ENCODE assay signal across 28 mouse cellular contexts in the genomic region with DNA sequence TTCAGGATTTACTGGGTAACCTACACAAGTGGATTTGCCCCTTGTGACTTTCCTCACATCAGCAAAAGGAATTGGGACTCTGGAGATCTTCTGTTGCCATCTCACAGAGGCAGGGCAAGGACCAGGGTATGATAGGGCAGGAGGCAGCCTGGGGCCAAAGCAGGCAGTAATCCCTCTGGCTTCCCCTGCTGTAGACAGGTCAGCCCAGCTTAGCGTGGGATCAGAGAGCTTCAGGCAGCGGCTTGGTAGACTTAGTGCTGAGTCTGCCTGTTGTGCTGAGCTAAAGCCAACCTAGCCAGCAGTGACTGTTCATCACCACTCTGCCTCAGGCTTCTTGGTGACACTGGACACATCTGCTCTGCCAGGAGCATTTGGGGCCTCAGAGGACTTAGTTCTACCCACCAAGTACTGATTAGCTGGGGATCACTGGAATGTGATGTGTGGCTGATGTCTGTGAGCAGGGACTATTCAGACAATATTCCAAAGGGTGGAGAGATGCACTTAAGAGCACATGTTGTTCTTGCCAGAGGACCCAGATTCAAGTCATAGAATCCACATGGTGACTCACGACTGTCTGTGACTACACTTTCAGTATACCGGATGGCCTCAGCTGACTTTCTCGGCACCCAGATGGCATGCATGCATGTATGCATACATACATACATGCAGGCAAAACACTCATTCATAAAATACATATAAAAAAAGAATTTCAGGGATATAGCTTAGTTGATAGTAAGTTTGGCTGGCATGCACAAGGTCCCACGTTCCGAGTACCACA. TPM values are rescaled to one million over a fixed set of nuclear protein-coding genes. Genes with fewer than 3 reads are reported as not detected.
A peak's percentile ranks its signal among the peaks of the same experiment; 100 is the strongest.
DNase-seq lines count a peak whose midpoint lies in the region; ATAC-seq and TF ChIP-seq lines count a peak whose summit lies in the region.
"Had no signal": no experiment of that assay in that cellular context is flagged by ENCODE, and none has a peak within 500 bp of the region (broad histone marks: within the 10 kb centered on the region; RNA-seq: fewer than 3 reads in every experiment).

No protein-coding gene starts in this region.

- peak overlapping the region; percentile 95 for H3K27ac ChIP-seq in gastrocnemius, adult 2 months
- peak overlapping the region; percentile 96 for H3K27ac ChIP-seq in cortical plate, adult 2 months (ENCODE audit: insufficient read depth, low read length)
- peak overlapping the region; percentile 94 for H3K27ac ChIP-seq in olfactory bulb, adult 2 months (ENCODE audit: insufficient read depth, low read depth, low read length)
- H3K27ac ChIP-seq: forebrain, embryonic 10.5 days; heart, adult 2 months; heart, embryonic 15.5 days; kidney, embryonic 15.5 days; stomach, embryonic 15.5 days had no signal

- ATAC-seq in monocyte, adult 5-6 weeks (replicated peaks; ENCODE audit: insufficient number of reproducible peaks, low FRiP score, low TSS enrichment, poor library complexity, severe bottlenecking) = no peak
- ATAC-seq: intestine, embryonic 16.5 days; liver, postnatal 0 days; midbrain, embryonic 16.5 days had no signal

- whole genome bisulfite sequencing in olfactory bulb, adult 2 months = 66% methylated on average over 7 of the region's 7 CpGs

- intact Hi-C loops in gastrocnemius, adult 2 months (cut with DNase I) = no loop called here
- intact Hi-C loops in left cerebral cortex, postnatal 14 days (cut with DNase I) = no loop called here

- no peak for TF ChIP-seq POLR2A in cortical plate, adult 2 months (IDR thresholded peaks at IDR 0.05; ENCODE audit: extremely low read depth, insufficient read depth, low read length)
- TF ChIP-seq POLR2A in olfactory bulb, adult 2 months (IDR thresholded peaks at IDR 0.05; ENCODE audit: insufficient read depth, low read depth, low read length) = no peak

- no peak for DNase-seq in gastrocnemius, adult 2 months
- no peak for DNase-seq in gastrocnemius, postnatal 10 days
- DNase-seq in left cerebral cortex, adult 8-10 months (ENCODE audit: low spot score in 2 of 2) = peak; percentile 5 to 22
- no peak for DNase-seq in left cerebral cortex, postnatal 14 days (ENCODE audit: low spot score in 2 of 2)
- no peak for DNase-seq in adrenal gland, postnatal 25 days
- DNase-seq: gastrocnemius, postnatal 25 days; heart, adult 2 months; left cerebral cortex, postnatal 4 days; liver, postnatal 0 days; lung, postnatal 14 days; right cerebral cortex, postnatal 14 days; thymus, adult 18-20 months had no signal

- peaks cover 34% of the 10 kb centered on the region for H3K4me1 ChIP-seq in cortical plate, adult 2 months (ENCODE audit: control insufficient read depth, insufficient read depth, low read length)
- H3K4me1 ChIP-seq in olfactory bulb, adult 2 months (ENCODE audit: control insufficient read depth, insufficient read depth, low read length) = peaks cover 67% of the 10 kb centered on the region

- peak overlapping the region; percentile 52 for H3K4me3 ChIP-seq in gastrocnemius, adult 2 months
- no peak overlapping the region for H3K4me3 ChIP-seq in cortical plate, adult 2 months (ENCODE audit: insufficient read depth, low read length)
- no peak overlapping the region for H3K4me3 ChIP-seq in olfactory bulb, adult 2 months (ENCODE audit: insufficient read depth, low read depth, low read length)
- H3K4me3 ChIP-seq: forebrain, embryonic 10.5 days; heart, adult 2 months; heart, embryonic 15.5 days; kidney, embryonic 15.5 days; stomach, embryonic 15.5 days had no signal

- TF ChIP-seq CTCF in gastrocnemius, adult 2 months (IDR thresholded peaks at IDR 0.05) = no peak
- TF ChIP-seq CTCF in cortical plate, adult 2 months (IDR thresholded peaks at IDR 0.05; ENCODE audit: extremely low read depth, insufficient read depth, low read length) = no peak
- TF ChIP-seq CTCF in olfactory bulb, adult 2 months (IDR thresholded peaks at IDR 0.05; ENCODE audit: insufficient read depth, low read depth, low read length) = no peak

RNA-seq across cellular contexts. Expression of gene Napa, which starts 6.5 kb away (rescaled TPM):
- total RNA-seq in gastrocnemius, adult 2 months (2021) = 100 to 1,000 TPM in 1 of 2 experiments, 10 to 100 TPM in 1; 99.2 to 113 TPM
- total RNA-seq in gastrocnemius, postnatal 10 days (2021) = 100 to 1,000 TPM; 123 to 145 TPM
- total RNA-seq in left cerebral cortex, adult 8-10 months (2022) = 100 to 1,000 TPM; 256 to 282 (median 272) TPM
- 100 to 1,000 TPM; 241 to 246 TPM for total RNA-seq in left cerebral cortex, postnatal 14 days (2021)
- polyA plus RNA-seq in cortical plate, adult 2 months (2012; rRNA removed) = 436 and 444 TPM in 2 replicates
- polyA plus RNA-seq in olfactory bulb, adult 2 months (2012; ENCODE audit: insufficient read depth, insufficient read length, low replicate concordance, missing spikeins) = not detected in 2 replicates
- total RNA-seq in adrenal gland, postnatal 25 days (2021) = 137 and 149 TPM in 2 replicates
- 46.6 to 76.8 TPM (median 71.5 TPM) in 3 replicates for total RNA-seq in monocyte, adult 5-6 weeks (2017)

RNA-seq across cellular contexts. Expression of gene Kptn, which starts 14.9 kb away (rescaled TPM):
- 10 to 100 TPM; 10.3 to 16.0 TPM for total RNA-seq in gastrocnemius, adult 2 months (2021)
- 10 to 100 TPM; 12.0 to 13.1 TPM for total RNA-seq in gastrocnemius, postnatal 10 days (2021)
- total RNA-seq in left cerebral cortex, adult 8-10 months (2022) = 10 to 100 TPM; 41.8 to 46.6 (median 42.4) TPM
- total RNA-seq in left cerebral cortex, postnatal 14 days (2021) = 10 to 100 TPM; 41.7 to 47.5 TPM
- polyA plus RNA-seq in cortical plate, adult 2 months (2012; rRNA removed) = 51.3 and 58.5 TPM in 2 replicates
- not detected in 2 replicates for polyA plus RNA-seq in olfactory bulb, adult 2 months (2012; ENCODE audit: insufficient read depth, insufficient read length, low replicate concordance, missing spikeins)
- total RNA-seq in adrenal gland, postnatal 25 days (2021) = 20.4 and 26.7 TPM in 2 replicates
- total RNA-seq in monocyte, adult 5-6 weeks (2017) = 9.6 to 18.6 TPM (median 15.9 TPM) in 3 replicates

RNA-seq across cellular contexts. Expression of gene Slc8a2, which starts 24.8 kb away (rescaled TPM):
- total RNA-seq in gastrocnemius, adult 2 months (2021) = under 1 TPM; 0.08 to 0.28 TPM
- under 1 TPM; 0.75 to 0.86 TPM for total RNA-seq in gastrocnemius, postnatal 10 days (2021)
- total RNA-seq in left cerebral cortex, adult 8-10 months (2022) = 100 to 1,000 TPM; 210 to 222 (median 213) TPM
- total RNA-seq in left cerebral cortex, postnatal 14 days (2021) = 100 to 1,000 TPM; 343 to 360 TPM
- 164 and 183 TPM in 2 replicates for polyA plus RNA-seq in cortical plate, adult 2 months (2012; rRNA removed)
- not detected in 2 replicates for polyA plus RNA-seq in olfactory bulb, adult 2 months (2012; ENCODE audit: insufficient read depth, insufficient read length, low replicate concordance, missing spikeins)
- 2.8 and 3.3 TPM in 2 replicates for total RNA-seq in adrenal gland, postnatal 25 days (2021)
- not detected in 3 replicates for total RNA-seq in monocyte, adult 5-6 weeks (2017)
- total RNA-seq: hematopoietic stem cell, adult 5-6 weeks; liver, adult 2 months; megakaryocyte, adult 5-6 weeks; neutrophil, adult 5-6 weeks had no signal
- polyA plus RNA-seq: liver, postnatal 0 days had no signal

RNA-seq across cellular contexts. Expression of gene Zfp541, which starts 43.2 kb away (rescaled TPM):
- total RNA-seq in gastrocnemius, adult 2 months (2021) = not detected
- not detected for total RNA-seq in gastrocnemius, postnatal 10 days (2021)
- total RNA-seq in left cerebral cortex, adult 8-10 months (2022) = under 1 TPM; 0.59 to 0.81 (median 0.68) TPM
- total RNA-seq in left cerebral cortex, postnatal 14 days (2021) = under 1 TPM; 0.40 to 0.59 TPM
- 0.45 and 0.52 TPM in 2 replicates for polyA plus RNA-seq in cortical plate, adult 2 months (2012; rRNA removed)
- polyA plus RNA-seq in olfactory bulb, adult 2 months (2012; ENCODE audit: insufficient read depth, insufficient read length, low replicate concordance, missing spikeins) = not detected in 2 replicates
- 0.21 TPM in 1 of 2 replicates, not detected in the other for total RNA-seq in adrenal gland, postnatal 25 days (2021)
- total RNA-seq in monocyte, adult 5-6 weeks (2017) = 0.11 to 0.29 TPM in 2 of 3 replicates, not detected in the other
- total RNA-seq: adrenal gland, adult 18-20 months; gastrocnemius, postnatal 25 days; heart, adult 2 months; hematopoietic stem cell, adult 5-6 weeks; liver, adult 2 months had no signal
- polyA plus RNA-seq: C2C12; forebrain, embryonic 10.5 days; heart, embryonic 15.5 days; kidney, embryonic 15.5 days; large intestine, adult 2 months; liver, postnatal 0 days had no signal

RNA-seq across cellular contexts. Expression of gene Bicra, which starts 57.1 kb away (rescaled TPM):
- 1 to 10 TPM; 6.8 to 7.1 TPM for total RNA-seq in gastrocnemius, adult 2 months (2021)
- 10 to 100 TPM in 1 of 2 experiments, 1 to 10 TPM in 1; 8.2 to 11.5 TPM for total RNA-seq in gastrocnemius, postnatal 10 days (2021)
- total RNA-seq in left cerebral cortex, adult 8-10 months (2022) = 10 to 100 TPM; 10.2 to 15.0 (median 13.0) TPM
- total RNA-seq in left cerebral cortex, postnatal 14 days (2021) = 10 to 100 TPM; 14.6 to 16.9 TPM
- polyA plus RNA-seq in cortical plate, adult 2 months (2012; rRNA removed) = 7.8 and 8.5 TPM in 2 replicates
- polyA plus RNA-seq in olfactory bulb, adult 2 months (2012; ENCODE audit: insufficient read depth, insufficient read length, low replicate concordance, missing spikeins) = not detected in 2 replicates
- 14.0 and 22.5 TPM in 2 replicates for total RNA-seq in adrenal gland, postnatal 25 days (2021)
- total RNA-seq in monocyte, adult 5-6 weeks (2017) = 2.2 to 10.0 TPM (median 2.6 TPM) in 3 replicates

Comparison
In these comparisons a context has a peak if more than half of its experiments do, and no peak if none do; other contexts are left out.
1. DNase-seq: peak in left cerebral cortex, adult 8-10 months (2 of 2); none in gastrocnemius, adult 2 months (single experiment), gastrocnemius, postnatal 10 days (single experiment), left cerebral cortex, postnatal 14 days (0 of 2) and adrenal gland, postnatal 25 days (single experiment).
2. RNA of gene Slc8a2, which starts 24.8 kb away (total RNA-seq): 343 to 360 TPM in left cerebral cortex, postnatal 14 days and 210 to 222 TPM in left cerebral cortex, adult 8-10 months; 2.8 to 3.3 TPM in adrenal gland, postnatal 25 days, 0.75 to 0.86 TPM in gastrocnemius, postnatal 10 days, 0.08 to 0.28 TPM in gastrocnemius, adult 2 months and not detected in monocyte, adult 5-6 weeks; every median in the first group is over 10 times any median in the second.
3. Peak in every context shown above with its lines, with median percentiles within 50 percentile points of each other: H3K27ac ChIP-seq.